Mouse (Mus musculus): ENCODE measurements around the gene Cdv3.
A peak's percentile ranks its signal among the peaks of the same experiment; 100 is the strongest.
"Not testable (repeated sequence)": the region's sequence is repeated elsewhere in the genome, so short reads cannot be mapped to it uniquely, and the experiment has no call there.

The Cdv3 gene

DNA sequence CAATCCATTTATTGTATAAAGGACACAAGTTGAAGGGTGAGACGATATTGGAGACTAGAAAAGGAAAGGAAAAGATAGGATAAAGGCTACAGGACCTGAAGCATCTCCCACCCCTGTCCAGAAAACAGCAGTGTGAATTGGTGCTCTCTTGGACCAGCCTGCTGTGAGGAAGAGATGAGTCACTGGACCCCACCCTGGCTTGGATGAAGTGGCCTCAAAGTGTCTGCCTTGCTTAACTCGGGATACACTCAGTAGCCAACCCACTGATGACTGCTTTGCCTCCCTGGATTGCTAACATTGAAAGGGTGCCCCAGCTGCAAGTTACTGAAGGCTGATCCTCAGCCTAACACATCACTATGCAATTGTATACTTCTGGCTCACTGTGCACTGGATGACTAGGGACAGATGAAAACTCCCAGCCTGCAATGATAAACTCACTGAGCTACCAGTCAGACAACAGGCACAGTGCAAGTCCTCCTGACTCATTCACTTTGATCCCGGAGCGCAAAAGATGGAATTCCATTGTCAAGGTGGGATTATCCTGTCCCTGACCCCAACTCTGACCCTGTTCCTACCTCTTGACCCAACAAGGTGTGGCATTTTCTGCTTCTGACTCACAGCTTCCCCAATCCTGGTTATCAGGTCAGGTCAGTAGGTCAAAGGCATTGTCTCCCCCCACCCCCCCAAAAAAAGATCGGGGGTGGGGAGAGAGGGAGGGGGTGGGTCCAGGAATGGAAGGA is 6.8 kb upstream of the Cdv3 start:
- DNase-seq = no peak

DNA sequence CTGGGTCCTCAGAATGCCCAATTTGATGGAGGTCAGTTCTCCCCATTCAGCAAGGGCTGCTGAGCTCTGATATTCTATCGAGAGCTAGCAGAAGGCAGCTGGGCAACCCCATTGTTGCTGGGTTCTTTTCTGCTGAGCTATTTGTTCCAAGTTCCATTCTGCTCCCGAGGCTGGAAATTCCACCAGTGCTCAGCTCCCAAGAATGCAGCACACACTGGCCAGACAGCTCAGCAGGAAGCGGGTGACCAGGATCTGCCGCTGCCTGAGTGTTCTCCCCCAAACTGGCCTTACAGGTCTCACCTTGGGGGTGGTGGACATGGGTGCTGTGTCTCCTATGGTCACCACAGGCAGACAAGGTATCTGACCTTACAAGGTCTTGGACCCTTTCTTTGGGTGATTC is 4.3 kb upstream of the Cdv3 start:
- DNase-seq = no peak

DNA sequence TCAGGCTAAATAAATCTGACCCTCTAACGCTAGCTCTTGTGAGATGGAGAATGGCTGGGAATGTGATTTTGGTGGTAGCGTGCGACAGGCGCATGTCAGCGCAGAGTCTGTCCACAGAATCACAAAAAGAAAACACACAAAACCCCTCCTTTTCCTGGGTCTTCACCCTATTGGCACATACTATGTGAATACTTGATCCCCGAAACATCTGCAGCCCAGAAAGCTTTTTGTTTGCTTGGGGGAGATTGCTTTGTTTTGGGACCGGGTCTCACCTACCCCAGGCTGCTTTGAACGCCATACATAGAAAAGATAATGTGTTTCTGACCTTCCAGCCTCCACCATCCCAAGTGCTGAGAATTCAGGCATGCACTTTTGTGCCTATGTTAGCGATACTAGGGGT is 716 bp upstream of the Cdv3 start:
- DNase-seq = no peak

DNA sequence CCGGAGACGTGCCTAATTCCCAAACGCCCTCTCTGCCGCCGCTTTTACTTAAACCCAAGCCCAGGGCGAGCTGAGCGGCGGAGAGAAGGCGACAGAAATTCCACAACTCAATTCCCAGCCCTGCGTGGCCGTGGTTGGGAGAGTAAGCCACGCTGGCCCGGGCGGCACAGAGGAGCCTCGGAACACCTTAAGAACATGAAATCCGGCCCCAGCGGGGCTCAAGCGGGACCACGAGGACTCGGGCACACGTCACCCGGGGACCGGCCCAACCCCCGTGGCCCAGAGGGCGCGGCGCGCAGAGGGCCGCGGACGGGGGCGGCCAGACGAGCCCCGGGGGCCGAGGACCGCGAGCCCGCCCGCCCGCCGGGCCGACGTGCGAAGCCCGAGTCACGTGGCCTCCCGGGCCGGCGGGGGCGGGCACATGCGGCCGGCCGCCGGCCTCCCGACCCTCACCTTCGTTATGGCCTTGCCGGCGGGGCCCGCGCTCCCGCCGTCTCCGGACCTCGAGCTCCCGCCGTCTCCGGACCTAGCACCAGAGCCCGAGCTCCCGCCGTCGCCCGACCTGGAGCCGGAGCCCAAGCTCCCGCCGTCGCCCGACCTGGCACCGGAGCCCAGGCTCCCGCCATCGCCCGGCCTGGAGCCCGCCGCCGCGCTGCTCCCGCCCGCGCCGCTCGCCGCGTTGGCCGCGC is 895 bp downstream of the Cdv3 start:
- peak; percentile 49 to 70 for DNase-seq

DNA sequence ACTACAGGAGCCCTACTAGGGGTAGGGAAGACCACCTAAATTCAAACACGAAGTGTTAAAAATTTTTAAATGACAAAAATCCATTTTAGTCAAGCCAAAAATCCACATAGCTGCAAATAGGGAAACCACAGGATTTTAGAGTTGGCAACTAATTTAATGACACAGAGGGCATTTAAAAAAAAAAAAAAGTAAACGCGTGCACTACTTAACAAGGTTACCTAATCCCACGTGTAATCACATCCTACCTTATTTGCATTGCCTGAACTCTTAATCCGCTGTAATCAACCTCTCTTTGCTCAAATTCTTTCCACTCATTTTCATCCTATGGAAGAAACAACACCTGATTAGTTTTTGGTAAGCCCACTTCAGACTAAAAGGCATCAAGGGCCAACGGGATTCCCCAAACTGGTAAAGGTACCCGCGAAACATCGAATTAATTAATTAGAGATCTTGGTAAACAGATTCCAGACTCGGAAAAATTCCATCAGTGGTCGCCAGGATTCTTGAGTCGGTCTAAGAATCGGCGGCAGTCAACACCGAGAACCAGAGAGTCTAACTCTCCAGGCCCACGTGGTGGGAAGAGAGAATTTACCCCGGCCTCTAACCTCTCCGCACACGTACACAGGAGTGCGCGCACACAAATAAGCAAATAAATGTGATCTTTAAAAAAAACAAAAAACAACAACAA is 1.8 kb downstream of the Cdv3 start:
- DNase-seq = peak; percentile 21 to 29

DNA sequence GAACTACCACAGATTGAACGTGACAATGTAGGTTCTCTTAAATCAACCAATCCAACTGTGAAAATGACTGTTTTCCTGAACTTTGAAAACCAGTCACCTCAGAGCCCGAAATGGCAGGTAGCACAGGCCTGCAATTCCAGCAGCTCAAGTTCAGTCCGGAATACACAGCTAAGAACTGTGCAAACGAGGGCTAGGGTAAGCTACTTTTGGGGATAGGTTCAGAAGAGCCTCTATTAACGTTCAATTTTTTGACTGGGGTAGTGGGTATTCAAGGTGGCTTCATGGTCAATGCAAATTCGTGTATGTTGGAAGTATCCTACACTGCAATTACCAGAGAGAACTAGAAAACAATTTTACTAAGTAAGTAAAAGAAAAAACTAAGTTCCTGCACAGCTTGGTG is 2.6 kb downstream of the Cdv3 start:
- DNase-seq = no peak

DNA sequence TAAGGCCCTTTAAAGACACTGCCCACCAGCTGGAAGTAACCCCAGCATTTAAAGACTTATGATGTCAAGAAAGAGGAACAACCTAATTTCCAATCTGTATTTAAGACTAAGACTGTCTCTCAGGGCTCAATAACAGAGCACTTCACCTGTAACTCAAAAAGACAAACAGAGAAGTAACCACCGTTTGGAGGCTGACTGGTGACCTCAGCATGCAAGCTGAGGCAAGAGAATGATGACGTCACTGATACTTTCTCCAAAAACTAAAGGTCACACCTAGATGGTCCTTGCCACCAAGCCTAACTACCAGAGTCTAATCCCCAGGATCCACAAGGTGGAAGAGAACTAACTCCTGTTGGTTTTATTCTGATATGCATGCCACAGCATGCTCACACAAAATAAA is 5.0 kb downstream of the Cdv3 start:
- no peak for DNase-seq

DNA sequence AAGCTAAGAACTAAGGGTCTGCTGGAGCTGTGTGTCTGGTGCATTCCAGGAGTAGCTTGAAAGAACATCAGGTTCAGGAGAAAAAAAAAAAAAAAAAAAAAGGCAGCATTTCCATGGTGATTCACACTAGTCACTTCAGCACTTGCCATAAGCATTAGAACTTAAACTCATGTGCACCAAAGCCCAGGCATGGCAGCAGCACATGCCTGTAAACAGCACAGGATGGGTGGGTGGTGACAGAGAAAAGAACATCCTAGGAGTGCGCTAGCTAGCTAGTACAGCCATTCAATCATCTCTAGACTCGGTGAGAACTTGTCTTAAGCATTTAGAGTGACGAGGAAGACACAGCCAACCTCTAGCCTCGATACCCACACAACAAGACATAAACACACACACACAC is 7.1 kb downstream of the Cdv3 start:
- DNase-seq = no peak

DNA sequence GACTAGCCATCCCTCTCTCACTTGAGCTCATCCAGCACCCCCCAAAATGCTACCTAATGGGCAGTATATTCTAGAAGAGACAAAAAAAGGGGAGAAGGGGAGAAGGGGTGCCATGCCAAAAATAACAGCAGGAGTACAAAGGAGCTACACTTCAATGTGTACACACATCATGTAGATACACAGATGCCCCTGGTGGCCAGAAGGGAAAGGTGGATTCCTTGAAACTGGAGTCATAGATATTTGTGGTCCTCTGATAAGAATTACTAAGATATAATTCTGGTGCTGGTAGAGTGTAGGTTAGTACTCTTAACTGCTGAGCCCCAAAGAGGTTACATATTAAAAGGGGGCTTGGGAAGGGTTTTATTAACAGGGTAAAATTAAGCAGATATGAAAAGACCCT is 7.7 kb downstream of the Cdv3 start:
- no peak for DNase-seq

DNA sequence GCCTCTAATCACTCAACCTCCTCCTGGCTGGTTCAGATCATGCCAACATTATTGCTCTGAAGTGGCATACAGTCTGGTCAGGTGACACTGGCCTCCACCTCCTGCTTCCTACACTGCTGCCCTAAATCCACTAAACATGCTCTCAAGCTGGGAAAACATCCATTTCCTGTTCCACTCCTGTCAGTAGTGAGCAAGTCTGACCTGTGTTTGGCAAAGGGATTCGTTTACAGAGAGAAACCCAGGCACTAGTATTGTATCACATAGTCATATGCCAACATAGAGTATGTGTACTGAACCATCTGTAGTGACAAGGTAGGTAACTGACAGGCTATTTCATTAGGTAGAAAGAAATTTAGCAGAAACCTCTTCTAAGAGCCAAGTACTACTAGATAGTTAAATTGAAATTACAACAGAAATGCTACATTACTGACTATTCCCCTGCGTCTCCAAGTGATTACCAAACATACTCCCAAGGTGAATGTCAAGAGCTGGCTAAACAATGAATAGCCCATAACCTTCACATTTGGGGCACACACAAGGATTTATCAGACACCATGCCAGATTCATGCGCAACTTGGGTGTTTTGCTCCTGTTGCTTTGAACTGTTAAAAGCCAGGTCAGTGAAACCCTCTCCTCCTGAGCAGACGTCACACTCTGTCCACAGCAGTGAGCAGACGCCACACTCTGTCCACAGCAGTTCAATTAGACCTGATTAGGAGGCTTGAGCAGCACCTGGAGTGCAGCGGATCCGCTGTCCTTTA is 12.0 kb downstream of the Cdv3 start:
- not testable (repeated sequence) for DNase-seq

DNA sequence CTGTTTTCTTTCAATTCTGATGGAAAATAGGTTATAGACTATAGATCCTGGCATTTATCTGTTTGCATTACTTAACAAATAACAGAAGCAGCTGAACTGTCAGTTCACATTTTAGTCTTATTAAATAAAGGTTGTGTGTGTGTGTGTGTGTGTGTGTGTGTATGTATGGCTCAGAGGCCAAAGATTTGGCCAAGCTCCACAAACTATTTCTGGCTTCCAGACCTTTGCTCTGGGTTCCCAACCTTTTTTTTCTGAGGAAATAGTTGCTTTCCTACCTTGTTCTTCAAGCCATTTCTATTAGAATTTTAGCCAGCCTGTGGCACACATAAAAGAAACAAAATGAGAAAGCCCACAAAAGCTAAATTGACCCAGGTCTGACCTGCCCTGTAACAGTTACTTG is 16.8 kb downstream of the Cdv3 start:
- DNase-seq = no peak

DNA sequence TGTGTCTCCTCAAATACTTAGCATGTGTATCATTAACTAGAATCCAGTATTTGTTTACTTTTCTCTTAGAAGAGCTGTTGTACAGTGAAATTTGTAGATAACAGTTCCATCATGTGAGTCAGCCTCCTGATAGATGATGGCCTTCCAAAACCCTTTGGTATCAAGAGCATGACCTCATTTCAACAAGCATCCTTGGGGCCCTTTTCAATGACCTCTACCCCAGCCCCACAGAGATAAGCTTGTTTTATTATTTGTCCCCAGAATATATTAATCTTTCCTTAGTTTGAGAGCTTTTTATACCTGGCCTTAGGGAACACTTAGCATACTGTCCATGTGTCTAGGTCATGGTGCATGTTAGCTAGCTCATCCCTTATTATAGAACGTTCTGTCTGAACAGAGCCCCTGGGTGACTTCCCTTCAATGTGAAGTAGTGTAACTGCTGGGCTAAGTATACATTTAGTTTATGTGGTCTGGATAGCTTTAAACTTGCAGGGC is 17.6 kb downstream of the Cdv3 start:
- no peak for DNase-seq

DNA sequence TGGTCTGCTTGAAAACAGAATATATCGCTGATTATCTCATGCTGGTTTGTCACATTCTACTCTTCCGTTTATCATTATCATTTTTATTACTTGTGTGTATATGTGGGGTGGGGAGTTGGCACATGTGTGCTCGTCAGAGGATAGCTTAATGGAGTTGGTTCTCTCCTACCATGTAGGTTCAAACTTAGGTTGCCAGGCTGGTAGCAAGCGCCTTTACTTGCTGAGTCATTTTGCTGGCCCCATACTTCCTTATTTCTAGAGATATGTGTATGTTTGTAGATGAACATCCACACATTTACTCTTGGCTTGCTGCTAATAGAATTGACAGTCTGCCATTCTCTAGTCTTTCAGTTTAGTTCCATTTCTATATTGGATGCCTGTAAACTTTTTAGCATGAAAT is 18.6 kb downstream of the Cdv3 start:
- DNase-seq = no peak

DNA sequence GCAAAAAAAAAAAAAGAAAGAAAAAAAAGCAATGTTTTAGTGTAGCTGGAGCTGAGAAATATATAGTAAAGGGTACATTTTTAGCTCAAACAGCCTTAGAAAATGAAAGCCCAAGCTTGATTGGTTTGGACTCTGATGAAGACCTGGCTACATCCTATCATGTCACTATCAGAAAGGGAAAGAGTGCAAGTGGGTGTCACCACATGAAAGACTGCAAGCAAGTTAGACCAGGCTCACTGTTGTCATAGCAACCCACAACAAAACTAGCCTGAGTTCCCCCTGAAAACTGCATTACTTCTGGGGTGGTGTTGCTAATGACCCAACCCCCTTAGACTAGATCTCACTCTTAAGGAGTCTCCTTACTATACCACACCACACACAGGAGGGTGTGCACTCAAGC is 28.7 kb downstream of the Cdv3 start:
- DNase-seq = no peak

DNA sequence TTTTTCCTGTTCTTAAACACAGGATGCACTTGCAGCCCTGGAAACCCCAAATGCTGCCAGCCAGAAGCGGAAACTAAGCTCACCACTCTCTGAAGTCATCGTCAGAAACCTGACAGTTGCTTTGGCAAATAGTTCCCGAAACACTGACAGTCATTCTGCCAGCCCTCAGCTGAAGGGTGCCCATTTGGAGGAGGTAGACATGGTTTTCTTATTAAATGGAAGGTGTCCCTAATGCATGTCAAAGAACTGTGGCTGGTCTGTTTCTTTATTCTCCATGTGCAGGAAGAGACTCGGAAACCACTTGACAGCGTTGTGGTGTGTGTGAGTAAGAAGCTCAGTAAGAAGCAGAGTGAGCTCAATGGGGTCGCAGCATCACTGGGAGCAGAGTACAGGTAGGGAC is 33.0 kb downstream of the Cdv3 start:
- no peak for DNase-seq

DNA sequence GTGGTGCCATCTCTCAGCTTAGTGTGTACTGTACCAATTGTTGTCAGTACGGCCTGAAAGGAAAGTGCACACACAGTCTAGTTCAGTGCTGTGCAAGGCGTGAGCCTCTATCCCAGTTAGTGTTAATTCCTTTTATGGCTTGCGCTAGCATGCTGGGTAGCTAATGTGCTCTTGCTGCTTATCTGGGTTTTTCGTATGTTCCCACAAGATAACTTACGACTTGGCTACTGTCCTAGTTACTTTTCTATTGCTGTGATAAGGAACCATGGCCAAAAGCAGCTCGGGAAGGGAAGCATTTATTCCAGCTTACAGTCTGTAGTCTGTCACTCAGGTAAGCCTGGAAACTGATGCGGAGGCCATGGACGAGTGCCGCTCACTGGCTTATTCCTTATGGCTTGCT is 39.2 kb downstream of the Cdv3 start:
- no peak for DNase-seq

DNA sequence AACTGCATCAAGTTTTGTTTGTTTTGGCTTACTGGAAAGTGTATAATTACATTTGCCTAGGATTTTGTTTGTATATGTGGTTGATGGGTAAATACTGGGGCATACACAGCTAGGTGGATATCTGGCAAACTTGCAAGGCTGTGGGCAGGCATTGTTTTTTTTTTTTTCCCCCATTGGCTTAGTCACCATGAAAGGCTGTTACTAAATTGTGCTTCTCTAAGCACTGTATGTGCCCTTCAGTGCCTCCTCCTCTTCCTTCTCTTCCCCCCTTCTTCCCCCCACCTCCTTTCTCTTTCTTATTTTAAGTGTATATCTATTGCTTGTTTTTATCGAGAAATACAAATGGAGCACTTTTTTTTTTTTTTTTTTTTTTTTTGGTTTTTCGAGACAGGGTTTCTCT is 41.0 kb downstream of the Cdv3 start:
- no peak for DNase-seq

DNA sequence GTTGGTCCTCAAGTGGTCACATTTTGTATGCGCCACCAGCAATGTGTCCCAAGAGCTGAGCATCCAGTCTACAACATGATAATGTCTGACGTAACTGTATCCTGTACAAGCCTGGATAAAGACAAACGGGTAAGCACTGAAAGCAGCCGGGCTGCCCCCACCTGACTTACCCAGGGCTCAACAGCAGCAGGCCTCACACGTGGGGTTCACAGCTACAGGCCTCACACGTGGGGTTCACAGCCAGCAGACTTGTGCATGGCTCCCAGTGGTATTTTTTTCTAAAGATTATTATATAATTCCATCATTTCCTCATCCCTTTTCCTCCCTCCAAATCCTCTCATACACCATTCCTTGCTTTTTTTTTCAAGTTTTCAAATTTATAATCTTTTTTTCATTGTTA is 55.8 kb downstream of the Cdv3 start:
- DNase-seq = no peak

DNA sequence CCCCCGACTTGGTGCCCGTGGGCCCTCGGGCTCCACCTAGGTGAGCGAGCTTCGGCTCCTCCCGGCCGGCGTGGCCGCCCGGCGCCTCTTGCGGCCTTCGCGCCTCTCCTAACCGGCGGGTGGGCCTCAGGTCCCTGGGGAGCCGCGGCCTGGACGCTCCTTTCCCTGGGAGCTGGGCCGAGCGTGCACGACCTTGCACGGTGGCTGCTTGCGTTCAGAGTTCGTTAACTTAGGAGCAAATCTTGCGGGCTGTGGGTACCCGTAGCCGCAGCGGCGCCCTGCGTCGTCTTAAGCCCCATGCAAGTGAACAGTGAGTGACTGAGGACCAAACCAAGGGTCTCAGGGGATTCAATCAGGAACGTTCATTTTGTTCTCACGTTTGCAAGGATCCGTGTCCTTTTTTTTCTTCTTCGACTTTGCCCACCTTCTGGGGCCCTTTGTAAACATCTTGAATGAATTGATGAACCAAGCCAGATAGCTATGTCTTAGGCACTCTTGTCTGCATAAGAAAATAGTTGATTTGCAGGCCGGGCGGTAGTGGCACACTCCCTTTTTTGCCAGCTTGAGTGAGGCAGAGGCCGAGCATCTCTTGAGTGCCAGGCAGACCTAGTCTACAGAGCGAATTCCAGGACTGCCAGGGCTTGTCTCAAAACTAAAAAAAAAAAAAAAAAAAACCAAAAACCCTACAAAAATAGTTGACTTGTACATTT is 60.2 kb downstream of the Cdv3 start:
- DNase-seq = peak in 1 of 2 experiments; percentile 12

DNA sequence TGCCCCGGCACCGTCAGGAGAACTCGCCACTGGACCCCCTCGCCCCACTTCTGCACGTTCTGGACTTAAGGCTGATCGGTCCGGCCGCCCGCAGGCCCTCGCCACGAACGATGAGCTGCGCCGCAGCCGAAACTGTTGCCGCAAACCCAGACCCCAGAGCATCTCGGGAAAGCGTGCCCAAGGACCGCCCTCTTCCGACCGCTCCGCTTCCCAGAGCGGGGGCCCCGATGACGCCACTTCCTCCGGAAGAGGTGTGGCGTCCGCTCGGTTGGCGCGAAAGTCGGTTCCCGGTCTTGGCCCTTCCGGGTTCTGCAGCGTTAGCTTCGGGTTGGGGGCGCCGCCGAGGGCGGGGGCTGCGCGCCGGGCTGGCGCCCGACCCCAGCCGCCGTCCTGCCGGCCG is 60.7 kb downstream of the Cdv3 start, which contains the start of the genes 1300017J02Rik and Topbp1:
1300017J02Rik (minus strand) TSS at position 156 of the 400 bp plus-strand sequence.
Topbp1 (plus strand) TSS at position 289 of the 400 bp plus-strand sequence.
- peak; percentile 90 to 94 for DNase-seq
